In the genomic region with DNA sequence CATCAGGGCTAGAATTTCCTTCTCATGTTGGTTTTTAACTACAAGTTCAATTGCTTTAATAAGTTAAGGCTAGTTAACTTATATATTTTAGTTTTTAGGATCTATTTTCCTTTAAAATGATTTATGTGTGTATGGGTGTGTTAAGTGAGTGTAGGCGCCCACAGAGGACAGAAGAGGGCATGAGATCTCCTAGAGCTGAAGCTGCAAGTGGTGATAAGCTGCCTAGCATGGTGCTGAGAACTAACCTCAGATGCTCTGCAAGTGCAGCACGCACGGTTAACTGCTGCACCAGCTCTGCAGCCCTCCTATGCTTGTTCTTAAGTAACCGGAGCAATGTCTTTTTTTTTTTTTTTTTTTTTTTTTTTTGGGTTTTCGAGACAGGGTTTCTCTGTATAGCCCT, we compare ENCODE assay signal across 21 mouse cellular contexts.
"Had no signal": no experiment of that assay in that cellular context is flagged by ENCODE, and none has a peak within 500 bp of the region (broad histone marks: within the 10 kb centered on the region; RNA-seq: fewer than 3 reads in every experiment).

No protein-coding gene starts in this region.

- DNase-seq: cerebellum, adult 8-10 months; cerebellum, adult 9-10 months; cerebellum, adult 9-11 months; cerebellum, postnatal 10 days; cerebellum, postnatal 14 days; cerebellum, postnatal 25 days; cerebellum, postnatal 36 days; embryo, embryonic 11 days; forebrain, postnatal 0 days; gastrocnemius, adult 2 months; gastrocnemius, postnatal 10 days; gastrocnemius, postnatal 14 days; gastrocnemius, postnatal 25 days; gastrocnemius, postnatal 36 days; heart, adult 11 months; heart, adult 18-20 months; heart, adult 2 months had no signal

- ATAC-seq: forebrain, embryonic 13.5 days; forebrain, embryonic 14.5 days; forebrain, embryonic 15.5 days; forebrain, embryonic 16.5 days; forebrain, postnatal 0 days had no signal
